Mouse (Mus musculus): ENCODE results near the gene Mrrf. TPM values are rescaled to one million over a fixed set of nuclear protein-coding genes. Genes with fewer than 3 reads are reported as not detected.

The Mrrf gene
- polyA plus RNA-seq, 1 experiment from 2014 or later: 27.6 TPM

DNA sequence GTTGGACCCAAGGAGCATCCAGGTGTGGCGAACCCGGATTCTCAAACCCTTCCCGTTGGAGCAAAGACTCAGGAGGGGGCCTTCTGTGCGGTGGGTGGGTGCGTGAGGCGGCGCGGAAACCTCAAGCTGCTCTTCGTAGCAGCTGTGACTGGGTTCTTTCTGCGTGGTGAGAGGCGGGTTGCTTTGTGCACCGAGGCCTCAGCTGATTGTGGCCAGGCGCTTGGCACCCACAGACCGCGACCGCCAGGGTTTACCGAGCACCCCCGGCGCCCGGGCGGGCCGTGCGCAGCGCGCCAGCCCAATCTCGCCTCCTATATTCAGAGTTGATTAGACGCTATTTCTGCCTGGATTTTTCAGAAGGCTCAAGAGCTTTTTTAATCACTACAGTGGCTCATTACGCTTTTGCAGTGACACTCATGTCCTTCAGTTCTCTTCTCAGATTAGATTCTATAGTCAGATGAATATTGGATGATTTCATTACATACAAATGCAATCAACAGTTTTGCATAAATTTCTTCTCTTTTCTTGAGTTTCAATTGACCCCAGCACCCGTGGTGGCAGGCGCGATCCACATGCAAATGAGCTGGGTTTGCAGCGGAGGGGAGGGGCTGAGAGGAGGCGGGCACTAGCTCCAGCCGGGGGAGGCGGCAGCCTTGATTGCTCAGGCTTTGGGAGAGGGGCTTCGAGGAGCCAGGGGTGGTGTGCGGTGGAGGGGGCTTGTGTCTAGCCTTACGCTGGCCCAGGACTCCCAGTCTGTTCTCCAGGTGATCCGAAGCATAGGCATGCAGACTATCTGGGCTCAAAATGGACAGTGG, 67.0 kb downstream of the Mrrf start:
- Histone ChIP-seq H3K36me3 (no peaks in the 10 kb centered on the region), H3K9me3 (no peaks in the 10 kb centered on the region), H3K9ac (peak overlapping the region; percentile 65), H3K27me3 (peaks cover 77% of the 10 kb centered on the region), H3K4me3 (peak overlapping the region; percentile 43), H3K4me2 (peak overlapping the region; percentile 78), H3K4me1 (peaks cover 48% of the 10 kb centered on the region), H3K27ac (no peak overlapping the region)
- WGBS: 1% methylated on average over 39 of the region's 39 CpGs
- ATAC-seq (ENCODE audit: insufficient number of reproducible peaks, insufficient read depth, low FRiP score, low TSS enrichment, low read depth): no peak

DNA sequence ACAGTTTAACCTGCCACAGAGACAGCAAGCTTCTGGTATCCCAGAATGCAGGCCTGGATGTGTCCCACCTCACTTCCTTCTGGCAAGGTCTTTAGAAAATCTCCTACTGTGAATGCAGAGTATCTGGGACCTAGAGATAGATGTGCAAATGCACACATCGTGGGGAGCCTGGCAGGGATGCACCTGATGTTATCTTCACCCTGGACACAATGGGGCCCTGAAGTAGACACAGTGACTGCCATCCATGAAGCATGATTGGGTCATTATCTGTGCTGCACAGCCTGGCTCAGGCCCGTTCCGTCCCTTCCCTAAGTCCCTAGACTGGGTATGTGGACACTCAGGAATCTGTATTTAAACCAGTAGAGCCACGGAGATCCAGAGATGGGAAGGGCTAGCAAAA, 68.4 kb downstream of the Mrrf start:
- Histone ChIP-seq H3K27me3 (peaks cover 69% of the 10 kb centered on the region), H3K4me1 (peaks cover 41% of the 10 kb centered on the region), H3K4me2 (no peak overlapping the region), H3K4me3 (no peak overlapping the region), H3K27ac (no peak overlapping the region), H3K9ac (no peak overlapping the region), H3K36me3 (no peaks in the 10 kb centered on the region), H3K9me3 (no peaks in the 10 kb centered on the region)
- no peak for ATAC-seq (ENCODE audit: insufficient number of reproducible peaks, insufficient read depth, low FRiP score, low TSS enrichment, low read depth)
- 50% methylated on average over 4 of the region's 4 CpGs for WGBS

DNA sequence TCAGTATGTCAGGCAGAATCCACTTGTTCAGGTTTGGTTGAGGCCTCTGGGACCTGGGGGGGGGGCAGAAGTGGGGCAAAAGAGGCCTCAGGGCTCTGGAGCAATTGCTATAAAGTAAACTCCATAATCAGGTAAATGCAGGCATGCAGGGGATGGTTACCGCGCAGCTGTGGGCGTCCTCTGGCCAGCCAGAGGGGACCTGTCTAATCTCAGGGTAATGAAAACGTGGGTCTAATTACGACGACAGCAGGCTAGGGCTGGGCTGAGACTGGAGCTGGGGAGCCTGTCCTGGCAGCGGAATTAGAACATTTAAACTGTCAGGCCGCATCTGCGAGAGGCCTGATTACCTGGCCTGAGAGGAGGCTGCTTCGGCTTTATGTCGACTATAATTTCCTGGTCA, 70.9 kb downstream of the Mrrf start:
- Histone ChIP-seq H3K27me3 (peaks cover 70% of the 10 kb centered on the region), H3K4me1 (peaks cover 50% of the 10 kb centered on the region), H3K27ac (no peak overlapping the region), H3K9me3 (no peaks in the 10 kb centered on the region), H3K36me3 (no peaks in the 10 kb centered on the region), H3K4me2 (no peak overlapping the region), H3K4me3 (no peak overlapping the region), H3K9ac (no peak overlapping the region)
- ATAC-seq (ENCODE audit: insufficient number of reproducible peaks, insufficient read depth, low FRiP score, low TSS enrichment, low read depth): no peak
- 16% methylated on average over 11 of the region's 11 CpGs for WGBS

DNA sequence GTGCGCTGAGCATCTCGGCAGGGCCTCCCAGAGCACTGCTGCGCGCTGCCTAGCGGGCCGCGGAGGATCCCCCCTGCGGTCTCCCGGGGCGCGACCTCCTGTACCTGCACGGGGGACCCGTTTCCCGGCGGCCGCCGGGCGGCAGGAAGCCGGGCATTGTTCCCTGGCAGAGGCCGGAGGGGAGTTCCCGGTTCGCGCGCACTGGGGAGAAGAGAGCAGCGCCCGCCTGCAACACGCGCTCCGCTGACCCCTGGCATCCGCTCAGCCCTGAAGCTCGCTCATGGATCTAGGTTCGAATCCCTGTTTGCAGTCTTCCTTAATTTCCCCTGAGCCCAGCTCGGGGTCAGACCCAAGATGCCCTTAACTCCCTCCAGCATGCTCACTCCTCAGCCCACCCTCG, 74.6 kb downstream of the Mrrf start:
- Histone ChIP-seq H3K4me2 (peak overlapping the region; percentile 42), H3K36me3 (no peaks in the 10 kb centered on the region), H3K9ac (0 out of 2 replicates have a peak overlapping the region, but pooled peaks have one; percentile 21), H3K9me3 (no peaks in the 10 kb centered on the region), H3K27ac (no peak overlapping the region), H3K27me3 (peaks cover 38% of the 10 kb centered on the region), H3K4me1 (peaks cover 52% of the 10 kb centered on the region), H3K4me3 (peak overlapping the region; percentile 18; the same call in 1 of the 2 replicates)
- no peak for ATAC-seq (ENCODE audit: insufficient number of reproducible peaks, insufficient read depth, low FRiP score, low TSS enrichment, low read depth)
- WGBS: 8% methylated on average over 34 of the region's 34 CpGs

DNA sequence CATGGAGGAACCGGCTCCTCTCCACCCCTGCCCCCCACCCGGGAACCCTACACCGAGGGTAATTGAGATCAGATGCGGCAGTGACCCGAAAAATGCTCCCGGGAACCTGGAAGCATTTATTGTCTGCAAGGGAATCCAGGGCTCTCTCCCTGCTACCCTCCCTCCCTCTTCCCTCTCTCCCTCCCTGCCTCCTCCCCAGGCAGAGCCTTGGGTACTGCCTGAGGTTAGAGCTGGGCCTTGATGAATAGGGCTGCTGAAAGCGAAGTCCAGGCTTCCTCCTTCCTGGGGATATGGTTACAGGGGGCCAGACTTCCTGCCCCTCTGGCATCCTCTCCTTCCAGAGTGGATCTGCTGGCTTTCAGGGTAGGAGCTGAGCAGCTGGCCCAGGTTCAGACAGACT, 75.6 kb downstream of the Mrrf start:
- peaks cover 35% of the 10 kb centered on the region for H3K27me3 ChIP-seq
- 5% methylated on average over 7 of the region's 7 CpGs for WGBS

DNA sequence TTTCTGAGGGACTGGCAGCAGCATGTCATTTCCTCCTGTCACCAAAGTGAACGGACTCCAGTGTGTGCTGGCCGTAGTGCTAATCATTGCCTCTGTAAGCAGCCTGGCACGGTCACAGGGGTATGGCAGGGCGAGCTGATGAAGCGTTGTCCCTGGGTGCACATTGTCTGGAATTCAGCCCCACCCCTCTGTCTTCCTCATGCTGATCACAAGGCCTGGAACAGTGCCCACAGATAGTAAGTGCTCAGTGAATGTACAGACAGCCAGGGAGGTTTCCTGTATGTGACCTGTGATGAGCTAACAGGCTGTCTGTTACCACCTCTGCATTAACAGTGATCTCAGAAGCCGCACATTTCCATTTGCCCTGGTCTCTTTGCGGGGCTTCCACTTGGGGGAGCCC, 76.9 kb downstream of the Mrrf start:
- Histone ChIP-seq H3K4me1 (peaks cover 60% of the 10 kb centered on the region), H3K27me3 (peaks cover 35% of the 10 kb centered on the region), H3K4me3 (no peak overlapping the region), H3K27ac (no peak overlapping the region), H3K9me3 (no peaks in the 10 kb centered on the region), H3K4me2 (no peak overlapping the region), H3K36me3 (no peaks in the 10 kb centered on the region), H3K9ac (no peak overlapping the region)
- 52% methylated on average over 7 of the region's 7 CpGs for WGBS
- ATAC-seq (ENCODE audit: insufficient number of reproducible peaks, insufficient read depth, low FRiP score, low TSS enrichment, low read depth): no peak

More for the DNA sequence above, 75.6 kb downstream of the Mrrf start:
- H3K4me2 ChIP-seq: peak overlapping the region; percentile 9; the same call in 1 of the 2 replicates
- peak overlapping the region; percentile 48 for H3K27ac ChIP-seq
- peaks cover 55% of the 10 kb centered on the region for H3K4me1 ChIP-seq
- H3K36me3 ChIP-seq: no peaks in the 10 kb centered on the region
- H3K4me3 ChIP-seq: no peak overlapping the region
- no peak overlapping the region for H3K9ac ChIP-seq
- ATAC-seq (ENCODE audit: insufficient number of reproducible peaks, insufficient read depth, low FRiP score, low TSS enrichment, low read depth): no peak
- H3K9me3 ChIP-seq: no peaks in the 10 kb centered on the region

DNA sequence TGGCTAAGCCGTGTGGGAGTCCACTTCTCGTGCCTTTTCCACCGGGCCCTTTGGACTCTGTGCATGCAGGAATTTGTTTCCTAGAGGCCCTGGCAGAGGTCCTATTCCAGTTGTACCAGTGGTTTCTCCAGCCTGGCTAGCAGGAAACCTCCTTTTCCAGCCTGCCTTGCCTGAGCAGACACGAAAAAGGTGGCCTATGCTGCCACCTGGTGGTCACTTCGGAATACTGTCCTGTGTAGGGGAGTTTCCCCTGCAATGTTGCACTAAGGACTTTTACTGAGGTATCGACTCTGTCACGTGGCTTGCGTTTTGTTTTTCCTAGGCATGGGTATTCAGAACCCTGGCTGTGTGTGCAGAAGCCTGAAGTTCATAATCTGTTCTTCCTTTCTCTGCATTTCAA, 77.8 kb downstream of the Mrrf start:
- H3K27ac ChIP-seq: peak overlapping the region; percentile 16; the same call in 1 of the 2 replicates

DNA sequence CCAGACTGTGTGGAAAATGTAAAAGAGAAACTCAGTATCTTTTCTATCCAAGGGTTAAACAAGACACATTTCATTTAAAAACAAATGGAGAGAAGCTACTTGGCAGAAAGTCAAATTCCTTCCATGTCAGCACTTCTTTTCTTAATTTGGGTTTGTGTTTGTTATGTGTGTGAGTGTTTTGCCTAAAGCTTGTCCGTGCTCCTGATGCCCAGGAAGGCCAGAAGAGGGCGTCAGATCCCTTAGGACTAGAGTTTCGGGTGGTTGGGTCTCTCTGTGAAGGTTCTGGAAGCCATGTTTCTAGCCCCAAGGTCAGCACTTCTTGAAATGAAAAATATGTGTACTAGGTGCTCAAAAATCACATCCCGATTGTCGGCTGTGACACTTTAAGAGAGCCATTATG, 78.2 kb downstream of the Mrrf start:
- Histone ChIP-seq H3K9me3 (no peaks in the 10 kb centered on the region), H3K4me2 (0 out of 2 replicates have a peak overlapping the region, but pooled peaks have one; percentile 26), H3K4me3 (no peak overlapping the region), H3K36me3 (no peaks in the 10 kb centered on the region), H3K27ac (peak overlapping the region; percentile 16; the same call in 1 of the 2 replicates), H3K9ac (no peak overlapping the region), H3K27me3 (peaks cover 31% of the 10 kb centered on the region), H3K4me1 (peaks cover 61% of the 10 kb centered on the region)
- WGBS: 60% methylated on average over 5 of the region's 5 CpGs
- ATAC-seq (ENCODE audit: insufficient number of reproducible peaks, insufficient read depth, low FRiP score, low TSS enrichment, low read depth): no peak

More for the DNA sequence above, 77.8 kb downstream of the Mrrf start:
- WGBS: 5% methylated on average over 8 of the region's 8 CpGs
- Histone ChIP-seq H3K4me3 (no peak overlapping the region), H3K9ac (no peak overlapping the region), H3K9me3 (no peaks in the 10 kb centered on the region), H3K27me3 (peaks cover 35% of the 10 kb centered on the region), H3K4me1 (peaks cover 61% of the 10 kb centered on the region), H3K4me2 (0 out of 2 replicates have a peak overlapping the region, but pooled peaks have one; percentile 26), H3K36me3 (no peaks in the 10 kb centered on the region)
- ATAC-seq (ENCODE audit: insufficient number of reproducible peaks, insufficient read depth, low FRiP score, low TSS enrichment, low read depth): peak; percentile 16; the same call in 1 of the 2 replicates

DNA sequence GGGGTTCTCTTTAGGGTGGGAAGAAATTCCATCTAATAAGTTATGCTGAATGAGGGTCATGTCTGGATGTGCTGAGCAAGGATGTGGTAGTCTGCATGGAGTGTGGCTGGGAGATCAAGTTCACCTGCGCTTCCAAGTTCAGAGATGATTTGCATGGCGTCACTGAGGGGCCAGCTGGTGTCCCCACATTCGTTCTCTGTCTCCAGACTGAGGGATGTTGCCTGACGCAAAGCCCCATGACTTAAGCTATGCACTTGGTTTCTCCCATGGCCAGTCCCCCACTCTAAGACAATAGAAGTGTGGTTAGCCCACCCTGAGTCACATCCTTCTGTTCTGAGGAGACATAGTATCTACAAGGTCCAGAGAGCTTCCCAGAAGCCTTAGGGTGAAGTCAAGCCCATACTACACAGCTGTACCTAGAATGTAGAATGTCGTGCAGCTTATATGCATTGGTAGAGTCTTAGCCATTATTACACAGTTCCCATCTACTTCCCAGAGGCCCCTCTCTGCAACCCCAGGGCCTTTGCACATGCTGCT, 79.1 kb downstream of the Mrrf start:
- Histone ChIP-seq H3K27ac (no peak overlapping the region), H3K27me3 (peaks cover 23% of the 10 kb centered on the region), H3K9me3 (no peaks in the 10 kb centered on the region), H3K4me1 (peaks cover 61% of the 10 kb centered on the region), H3K4me3 (no peak overlapping the region), H3K9ac (no peak overlapping the region), H3K4me2 (no peak overlapping the region), H3K36me3 (no peaks in the 10 kb centered on the region)
- 90% methylated on average over 5 of the region's 5 CpGs for WGBS
- ATAC-seq (ENCODE audit: insufficient number of reproducible peaks, insufficient read depth, low FRiP score, low TSS enrichment, low read depth): no peak

DNA sequence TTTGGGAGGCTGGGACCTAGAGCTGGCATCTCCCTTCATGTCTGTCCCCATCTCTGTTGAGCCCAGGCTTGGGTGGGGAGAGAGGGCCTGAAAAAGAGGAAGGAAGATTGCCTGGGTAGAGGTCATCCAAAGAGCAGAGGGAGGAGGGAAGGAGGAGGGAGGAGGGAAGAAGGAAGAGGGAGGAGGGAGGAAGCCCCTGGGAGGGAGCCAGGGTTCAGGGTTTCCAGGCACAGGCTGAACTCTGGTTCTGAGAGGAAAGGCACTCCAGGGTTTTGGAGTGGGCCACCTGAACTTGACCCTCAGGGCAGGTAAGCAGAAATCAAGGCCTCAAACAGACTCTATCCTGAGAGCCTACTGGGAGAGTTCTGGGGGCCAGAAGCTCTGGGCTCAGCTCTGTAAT, 80.4 kb downstream of the Mrrf start:
- Histone ChIP-seq H3K4me3 (no peak overlapping the region), H3K9ac (no peak overlapping the region), H3K9me3 (no peaks in the 10 kb centered on the region), H3K27me3 (peaks cover 10% of the 10 kb centered on the region), H3K4me2 (no peak overlapping the region), H3K4me1 (peaks cover 53% of the 10 kb centered on the region), H3K36me3 (no peaks in the 10 kb centered on the region), H3K27ac (peak overlapping the region; percentile 55)
- no peak for ATAC-seq (ENCODE audit: insufficient number of reproducible peaks, insufficient read depth, low FRiP score, low TSS enrichment, low read depth)

DNA sequence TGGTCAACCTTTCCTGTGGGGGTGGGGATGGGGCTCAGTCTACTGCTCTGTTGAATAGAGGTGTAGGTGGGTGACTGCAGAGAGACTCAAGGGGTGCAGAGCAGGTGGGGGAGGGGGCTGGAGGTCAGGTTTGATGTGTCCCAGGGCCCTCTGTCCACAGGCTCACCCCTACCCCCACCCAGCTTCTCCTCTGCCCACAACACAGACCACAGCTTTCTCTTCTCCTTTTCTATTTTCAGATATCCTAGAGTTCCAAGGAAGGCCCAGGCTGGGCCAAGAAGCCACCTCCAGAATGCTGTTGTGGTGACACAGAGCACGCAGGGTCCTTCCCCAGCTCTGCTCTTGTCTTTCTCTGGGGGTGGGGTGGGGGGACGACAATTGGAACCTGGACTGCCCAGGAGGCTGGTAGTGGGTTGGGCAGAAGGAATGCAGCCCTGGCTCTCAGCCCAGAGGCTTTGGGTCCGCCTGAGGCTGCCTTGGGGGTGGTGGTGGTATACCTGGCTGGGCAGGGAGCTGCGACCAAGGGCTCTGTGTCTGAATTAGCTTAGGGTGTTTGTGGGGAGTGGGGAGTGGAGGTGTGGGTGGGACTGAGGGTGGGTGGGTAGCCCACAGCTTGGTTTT, 80.9 kb downstream of the Mrrf start:
- H3K9me3 ChIP-seq: no peaks in the 10 kb centered on the region
- H3K4me3 ChIP-seq: no peak overlapping the region
- 0 out of 2 replicates have a peak, but pooled peaks cover 5% of the 10 kb centered on the region for H3K27me3 ChIP-seq
- no peaks in the 10 kb centered on the region for H3K36me3 ChIP-seq
- ATAC-seq (ENCODE audit: insufficient number of reproducible peaks, insufficient read depth, low FRiP score, low TSS enrichment, low read depth): peak; percentile 22; the same call in 1 of the 2 replicates
- H3K9ac ChIP-seq: no peak overlapping the region
- H3K4me1 ChIP-seq: peaks cover 48% of the 10 kb centered on the region
- H3K4me2 ChIP-seq: no peak overlapping the region
- peak overlapping the region; percentile 55 for H3K27ac ChIP-seq
- WGBS: 20% methylated on average over 4 of the region's 4 CpGs

Data from embryonic facial prominence, embryonic 13.5 days (tissue).